Mouse (Mus musculus) spleen, embryonic (tissue): ENCODE measurements around the gene Borcs5.
"Not testable (repeated sequence)": the region's sequence is repeated elsewhere in the genome, so short reads cannot be mapped to it uniquely, and the experiment has no call there.

Experiments
- CTCF ChIA-PET: fragments of 350-600 bp; sonication (Branson Sonifier 250); formaldehyde crosslinking; loops from one replicate; lab custom pipeline; 2022; lab: Charles Lee

Gene Borcs5

GRCm38 (mm10) chr6:134670881-134671411 lies 31.6 kb downstream of the Borcs5 start:
- CTCF ChIA-PET = interaction anchor here (0.6 kb wide), 1 partner anchor 192 kb away, joined by 9 read pairs; no protein-coding TSS in a partner anchor

GRCm38 (mm10) chr6:134673712-134674111 lies 34.4 kb downstream of the Borcs5 start:
- CTCF ChIA-PET = not testable (repeated sequence)

- CTCF ChIA-PET = no interaction called here
Observed at GRCm38 (mm10) chr6:134677504-134677903, 38.2 kb downstream of the Borcs5 start.

GRCm38 (mm10) chr6:134678037-134678436 lies 38.7 kb downstream of the Borcs5 start:
- CTCF ChIA-PET = no interaction called here

- CTCF ChIA-PET = interaction anchor here (0.8 kb wide), 1 partner anchor 17 kb away, joined by 15 read pairs; no protein-coding TSS in a partner anchor
Observed at GRCm38 (mm10) chr6:134679330-134679729, 40.0 kb downstream of the Borcs5 start.

GRCm38 (mm10) chr6:134684354-134684915 lies 45.1 kb downstream of the Borcs5 start:
- CTCF ChIA-PET = no interaction called here

GRCm38 (mm10) chr6:134685040-134685439 lies 45.7 kb downstream of the Borcs5 start:
- CTCF ChIA-PET = no interaction called here

- CTCF ChIA-PET = interaction anchor here (0.6 kb wide), 1 partner anchor 276 kb away, joined by 6 read pairs; no protein-coding TSS in a partner anchor
Observed at GRCm38 (mm10) chr6:134685515-134685914, 46.2 kb downstream of the Borcs5 start.

GRCm38 (mm10) chr6:134694498-134694897 lies 55.2 kb downstream of the Borcs5 start:
- CTCF ChIA-PET = no interaction called here

- CTCF ChIA-PET = no interaction called here
Observed at GRCm38 (mm10) chr6:134694988-134695387, 55.7 kb downstream of the Borcs5 start.

- CTCF ChIA-PET = no interaction called here
Observed at GRCm38 (mm10) chr6:134695625-134696024, 56.3 kb downstream of the Borcs5 start.

GRCm38 (mm10) chr6:134696146-134696545 lies 56.8 kb downstream of the Borcs5 start:
- CTCF ChIA-PET = no interaction called here

- CTCF ChIA-PET = no interaction called here
Observed at GRCm38 (mm10) chr6:134696554-134696953, 57.2 kb downstream of the Borcs5 start.

- CTCF ChIA-PET = no interaction called here
Observed at GRCm38 (mm10) chr6:134698243-134698642, 58.9 kb downstream of the Borcs5 start.

- CTCF ChIA-PET = no interaction called here
Observed at GRCm38 (mm10) chr6:134700451-134701210, 61.3 kb downstream of the Borcs5 start.

GRCm38 (mm10) chr6:134701211-134701602 lies 61.9 kb downstream of the Borcs5 start:
- CTCF ChIA-PET = no interaction called here

- CTCF ChIA-PET = no interaction called here
Observed at GRCm38 (mm10) chr6:134702184-134702583, 62.9 kb downstream of the Borcs5 start.

- CTCF ChIA-PET = interaction anchor here (0.5 kb wide), 1 partner anchor 75 kb away, joined by 6 read pairs; no protein-coding TSS in a partner anchor
Observed at GRCm38 (mm10) chr6:134703053-134703690, 63.9 kb downstream of the Borcs5 start.

- CTCF ChIA-PET = no interaction called here
Observed at GRCm38 (mm10) chr6:134706467-134706866, 67.2 kb downstream of the Borcs5 start.

- CTCF ChIA-PET = no interaction called here
Observed at GRCm38 (mm10) chr6:134710020-134710419, 70.7 kb downstream of the Borcs5 start.

GRCm38 (mm10) chr6:134713321-134713720 lies 74.0 kb downstream of the Borcs5 start:
- CTCF ChIA-PET = no interaction called here

- CTCF ChIA-PET = no interaction called here
Observed at GRCm38 (mm10) chr6:134713897-134714296, 74.6 kb downstream of the Borcs5 start.
